Mouse (Mus musculus): Measurements from ENCODE around the gene Lamc2.

DNA sequence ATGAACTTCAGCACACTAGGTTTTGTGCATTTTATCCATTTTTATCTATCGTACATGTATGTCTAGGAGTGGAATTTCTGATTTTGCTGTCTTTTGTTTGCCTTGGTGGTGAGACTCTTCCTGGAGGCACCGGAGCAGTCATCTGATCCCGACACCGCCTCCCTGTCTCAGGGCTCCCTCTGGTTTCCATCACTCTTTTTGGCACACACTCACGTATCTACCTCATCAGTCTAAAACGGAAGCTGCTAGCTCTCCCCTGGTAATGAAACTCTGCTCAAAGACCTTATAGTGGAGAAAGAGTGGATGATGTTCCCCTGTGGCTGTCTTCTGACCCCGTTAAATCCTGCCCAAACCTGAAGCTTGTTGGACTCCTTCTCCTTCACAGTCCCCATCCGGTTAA lies 30.9 kb downstream of the Lamc2 start:
- TF ChIP-seq CTCF (IDR thresholded peaks at IDR 0.05; ENCODE audit: control insufficient read depth, insufficient read depth, low read length) (no peak), POLR2A (IDR thresholded peaks at IDR 0.05; ENCODE audit: borderline replicate concordance, control insufficient read depth, low read depth, low read length) (no peak)
